Mouse (Mus musculus) midbrain, embryonic 13.5 days (tissue): ENCODE data around the gene Nmnat2. TPM values are rescaled to one million over a fixed set of nuclear protein-coding genes. Genes with fewer than 3 reads are reported as not detected.

ENCODE experiments used
- ATAC-seq: fragments of 200-750 bp; cut with Nextera tagmentation; 2 replicates; pipeline ENCODE4 v1.8.0; 2017; ENCODE audit warnings: mild to moderate bottlenecking, moderate TSS enrichment, moderate library complexity
- H3K27ac ChIP-seq: fragments of 300-500 bp; sonication (generic); 2 replicates; pipeline ENCODE4 v1.5.1; 2015; ENCODE audit warnings: inconsistent platforms, mild to moderate bottlenecking, moderate library complexity
- H3K27me3 ChIP-seq: fragments of 300-500 bp; sonication (generic); 2 replicates; pipeline ENCODE4 v1.6.1; 2015; ENCODE audit warnings: mild to moderate bottlenecking, inconsistent platforms
- H3K36me3 ChIP-seq: fragments of 300-500 bp; sonication (generic); 2 replicates; pipeline ENCODE4 v1.6.1; 2015; ENCODE audit warnings: mild to moderate bottlenecking, inconsistent platforms
- H3K4me1 ChIP-seq: fragments of 300-500 bp; sonication (generic); replicated peaks from 2 replicates; pipeline ENCODE4 v1.6.1; 2015; ENCODE audit warnings: inconsistent platforms
- H3K4me2 ChIP-seq: fragments of 300-500 bp; sonication (generic); replicated peaks from 2 replicates; pipeline ENCODE4 v1.6.1; 2015; ENCODE audit warnings: moderate library complexity, mild to moderate bottlenecking, inconsistent platforms
- H3K4me3 ChIP-seq: fragments of 300-500 bp; sonication (generic); replicated peaks from 2 replicates; pipeline ENCODE4 v1.5.1; 2015; ENCODE audit warnings: mild to moderate bottlenecking, inconsistent platforms
- H3K9ac ChIP-seq: fragments of 300-500 bp; sonication (generic); replicated peaks from 2 replicates; pipeline ENCODE4 v1.6.1; 2015; ENCODE audit warnings: mild to moderate bottlenecking, inconsistent platforms
- H3K9me3 ChIP-seq: fragments of 300-500 bp; sonication (generic); 2 replicates; pipeline ENCODE4 v1.6.1; 2016; ENCODE audit warnings: mild to moderate bottlenecking, inconsistent platforms
- WGBS: fragments of 180-500 bp; shearing (Covaris S2); methylation state at CpG from one replicate; pipeline ENCODE4 v1.1.7; 2015; 5-methylcytosine and 5-hydroxymethylcytosine counted together
- polyA plus RNA-seq: library from polyadenylated mRNA; unstranded; fragments of >200 nt; fragmentation: Nextera tagmentation; extraction: Ambion mirVana; gene quantifications from 2 replicates; pipeline ENCODE4 v1.2.1, GENCODE M21; 2015

Nmnat2 gene
- polyA plus RNA-seq, 1 experiment from 2014 or later, result 62.3 TPM

GRCm38 (mm10) chr1:153090807-153091206, 136.0 kb downstream of the Nmnat2 start:
- Histone ChIP-seq H3K4me3 (no peak overlapping the region), H3K9me3 (no peaks in the 10 kb centered on the region), H3K27me3 (peaks cover 24% of the 10 kb centered on the region), H3K36me3 (peaks cover 29% of the 10 kb centered on the region; the same call in 1 of the 2 replicates), H3K9ac (no peak overlapping the region), H3K4me2 (no peak overlapping the region), H3K27ac (no peak overlapping the region; the same call in 1 of the 2 replicates), H3K4me1 (peaks cover 6% of the 10 kb centered on the region; the same call in 1 of the 2 replicates)
- no peak for ATAC-seq
- WGBS, result 91% methylated on average over 4 of the region's 4 CpGs

GRCm38 (mm10) chr1:153091438-153092236, 136.8 kb downstream of the Nmnat2 start:
- Histone ChIP-seq H3K4me1 (peaks cover 8% of the 10 kb centered on the region; the same call in 1 of the 2 replicates), H3K9ac (no peak overlapping the region), H3K27me3 (peaks cover 28% of the 10 kb centered on the region), H3K27ac (no peak overlapping the region), H3K36me3 (peaks cover 24% of the 10 kb centered on the region; the same call in 1 of the 2 replicates), H3K4me3 (no peak overlapping the region), H3K4me2 (no peak overlapping the region), H3K9me3 (no peaks in the 10 kb centered on the region)
- 36% methylated on average over 9 of the region's 9 CpGs for WGBS
- no peak; the same call in 1 of the 2 replicates for ATAC-seq

GRCm38 (mm10) chr1:153092237-153092975, 137.6 kb downstream of the Nmnat2 start:
- Histone ChIP-seq H3K4me1 (peaks cover 8% of the 10 kb centered on the region; the same call in 1 of the 2 replicates), H3K36me3 (peaks cover 29% of the 10 kb centered on the region; the same call in 1 of the 2 replicates), H3K27ac (no peak overlapping the region), H3K9me3 (no peaks in the 10 kb centered on the region), H3K4me2 (no peak overlapping the region), H3K4me3 (no peak overlapping the region), H3K9ac (no peak overlapping the region), H3K27me3 (peaks cover 28% of the 10 kb centered on the region)
- 53% methylated on average over 5 of the region's 5 CpGs for WGBS
- ATAC-seq, result peak; percentile 53

- no peaks in the 10 kb centered on the region for H3K9me3 ChIP-seq
- H3K36me3 ChIP-seq, result peaks cover 23% of the 10 kb centered on the region; the same call in 1 of the 2 replicates
- H3K27me3 ChIP-seq, result peaks cover 28% of the 10 kb centered on the region
- WGBS, result 52% methylated on average over 5 of the region's 5 CpGs
- H3K27ac ChIP-seq, result no peak overlapping the region
- no peak overlapping the region for H3K9ac ChIP-seq
- no peak for ATAC-seq
- H3K4me1 ChIP-seq, result peaks cover 8% of the 10 kb centered on the region; the same call in 1 of the 2 replicates
- no peak overlapping the region for H3K4me3 ChIP-seq
- H3K4me2 ChIP-seq, result no peak overlapping the region
Observed at GRCm38 (mm10) chr1:153093172-153093571, 138.4 kb downstream of the Nmnat2 start.

- H3K36me3 ChIP-seq, result peaks cover 23% of the 10 kb centered on the region; the same call in 1 of the 2 replicates
- no peak overlapping the region for H3K4me3 ChIP-seq
- H3K9ac ChIP-seq, result no peak overlapping the region
- 60% methylated on average over 4 of the region's 4 CpGs for WGBS
- ATAC-seq, result 0 out of 2 replicates have a peak, but pooled peaks have one; percentile 3
- no peak overlapping the region for H3K27ac ChIP-seq
- H3K4me1 ChIP-seq, result peaks cover 8% of the 10 kb centered on the region; the same call in 1 of the 2 replicates
- H3K27me3 ChIP-seq, result peaks cover 28% of the 10 kb centered on the region
- no peaks in the 10 kb centered on the region for H3K9me3 ChIP-seq
- H3K4me2 ChIP-seq, result no peak overlapping the region
Observed at GRCm38 (mm10) chr1:153093581-153093980, 138.8 kb downstream of the Nmnat2 start.

GRCm38 (mm10) chr1:153094226-153095076, 139.7 kb downstream of the Nmnat2 start:
- no peaks in the 10 kb centered on the region for H3K9me3 ChIP-seq
- peaks cover 28% of the 10 kb centered on the region for H3K27me3 ChIP-seq
- 25% methylated on average over 12 of the region's 12 CpGs for WGBS
- H3K4me1 ChIP-seq, result peaks cover 8% of the 10 kb centered on the region; the same call in 1 of the 2 replicates
- H3K4me3 ChIP-seq, result no peak overlapping the region
- ATAC-seq, result no peak
- H3K36me3 ChIP-seq, result peaks cover 18% of the 10 kb centered on the region; the same call in 1 of the 2 replicates
- H3K4me2 ChIP-seq, result no peak overlapping the region
- no peak overlapping the region for H3K9ac ChIP-seq
- H3K27ac ChIP-seq, result no peak overlapping the region

- Histone ChIP-seq H3K9me3 (no peaks in the 10 kb centered on the region), H3K27ac (no peak overlapping the region), H3K9ac (no peak overlapping the region), H3K4me3 (no peak overlapping the region), H3K4me2 (no peak overlapping the region), H3K27me3 (peaks cover 28% of the 10 kb centered on the region), H3K36me3 (peaks cover 11% of the 10 kb centered on the region; the same call in 1 of the 2 replicates), H3K4me1 (peaks cover 8% of the 10 kb centered on the region; the same call in 1 of the 2 replicates)
- ATAC-seq, result no peak
- 39% methylated on average over 6 of the region's 6 CpGs for WGBS
Observed at GRCm38 (mm10) chr1:153095328-153095727, 140.5 kb downstream of the Nmnat2 start.

GRCm38 (mm10) chr1:153095826-153096727, 141.3 kb downstream of the Nmnat2 start:
- Histone ChIP-seq H3K4me2 (no peak overlapping the region), H3K9ac (no peak overlapping the region), H3K27ac (0 out of 2 replicates have a peak overlapping the region, but pooled peaks have one; percentile 3), H3K36me3 (peaks cover 6% of the 10 kb centered on the region; the same call in 1 of the 2 replicates), H3K27me3 (peaks cover 25% of the 10 kb centered on the region), H3K4me1 (peaks cover 8% of the 10 kb centered on the region; the same call in 1 of the 2 replicates), H3K4me3 (no peak overlapping the region), H3K9me3 (no peaks in the 10 kb centered on the region)
- WGBS, result 13% methylated on average over 16 of the region's 16 CpGs
- ATAC-seq, result no peak

GRCm38 (mm10) chr1:153097017-153097675, 142.4 kb downstream of the Nmnat2 start:
- Histone ChIP-seq H3K27ac (no peak overlapping the region), H3K9me3 (no peaks in the 10 kb centered on the region), H3K9ac (no peak overlapping the region), H3K27me3 (peaks cover 25% of the 10 kb centered on the region), H3K36me3 (peaks cover 7% of the 10 kb centered on the region; the same call in 1 of the 2 replicates), H3K4me3 (no peak overlapping the region), H3K4me2 (no peak overlapping the region), H3K4me1 (peaks cover 8% of the 10 kb centered on the region; the same call in 1 of the 2 replicates)
- no peak for ATAC-seq
- WGBS, result 92% methylated on average over 6 of the region's 6 CpGs

GRCm38 (mm10) chr1:153098586-153098985, 143.8 kb downstream of the Nmnat2 start:
- Histone ChIP-seq H3K9me3 (no peaks in the 10 kb centered on the region), H3K27ac (no peak overlapping the region)

More at GRCm38 (mm10) chr1:153098586-153098985, 143.8 kb downstream of the Nmnat2 start:
- H3K9ac ChIP-seq, result no peak overlapping the region
- peaks cover 7% of the 10 kb centered on the region; the same call in 1 of the 2 replicates for H3K4me1 ChIP-seq
- no peak overlapping the region for H3K4me2 ChIP-seq
- peaks cover 10% of the 10 kb centered on the region; the same call in 1 of the 2 replicates for H3K36me3 ChIP-seq
- peaks cover 22% of the 10 kb centered on the region for H3K27me3 ChIP-seq
- H3K4me3 ChIP-seq, result no peak overlapping the region
- no peak for ATAC-seq
- 38% methylated on average over 11 of the region's 11 CpGs for WGBS
